Mouse (Mus musculus) midbrain, embryonic 15.5 days (tissue): ENCODE measurements at regions not wholly inside any gene's neighbourhood (a gene's known extent, or its start where the extent isn't known, plus 50 kb on each side); places are given as distances from the start of the nearest gene placed in this dataset.

Experiments
- ATAC-seq: fragments of 200-750 bp; cut with Nextera tagmentation; replicated peaks from 2 replicates; pipeline ENCODE4 v1.8.0; 2017; ENCODE audit warnings: moderate TSS enrichment
- H3K27ac ChIP-seq: fragments of 300-500 bp; sonication (generic); 2 replicates; pipeline ENCODE4 v1.5.1; 2015; ENCODE audit warnings: mild to moderate bottlenecking, inconsistent platforms
- H3K27me3 ChIP-seq: fragments of 300-500 bp; sonication (generic); replicated peaks from 2 replicates; pipeline ENCODE4 v1.6.1; 2015; ENCODE audit warnings: inconsistent platforms
- H3K36me3 ChIP-seq: fragments of 300-500 bp; sonication (generic); replicated peaks from 2 replicates; pipeline ENCODE4 v1.6.1; 2015; ENCODE audit warnings: inconsistent platforms
- H3K4me1 ChIP-seq: fragments of 300-500 bp; sonication (generic); 2 replicates; pipeline ENCODE4 v1.6.1; 2015; ENCODE audit warnings: inconsistent platforms
- H3K4me2 ChIP-seq: fragments of 300-500 bp; sonication (generic); 2 replicates; pipeline ENCODE4 v1.6.1; 2015; ENCODE audit warnings: inconsistent platforms, mild to moderate bottlenecking, moderate library complexity
- H3K4me3 ChIP-seq: fragments of 300-500 bp; sonication (generic); 2 replicates; pipeline ENCODE4 v1.5.1; 2015; ENCODE audit warnings: mild to moderate bottlenecking, inconsistent platforms
- H3K9ac ChIP-seq: fragments of 300-500 bp; sonication (generic); 2 replicates; pipeline ENCODE4 v1.6.1; 2015; ENCODE audit warnings: mild to moderate bottlenecking, inconsistent platforms
- H3K9me3 ChIP-seq: fragments of 300-500 bp; sonication (generic); 2 replicates; pipeline ENCODE4 v1.6.1; 2016; ENCODE audit warnings: inconsistent platforms
- WGBS: fragments of 180-500 bp; shearing (Covaris S2); methylation state at CpG from one replicate; pipeline ENCODE4 v1.1.7; 2015; ENCODE audit warnings: mixed read lengths; 5-methylcytosine and 5-hydroxymethylcytosine counted together

- Histone ChIP-seq H3K4me3 (no peak overlapping the region), H3K4me2 (no peak overlapping the region), H3K4me1 (no peaks in the 10 kb centered on the region), H3K27me3 (no peaks in the 10 kb centered on the region), H3K36me3 (no peaks in the 10 kb centered on the region), H3K9ac (no peak overlapping the region), H3K9me3 (no peaks in the 10 kb centered on the region), H3K27ac (no peak overlapping the region)
- no peak for ATAC-seq
- WGBS, result 87% methylated on average over 2 of the region's 2 CpGs
These were observed 981.1 kb downstream of the Slc22a22 start for GRCm38 (mm10) chr15:56496355-56496754.

- Histone ChIP-seq H3K9ac (no peak overlapping the region), H3K27ac (no peak overlapping the region), H3K4me3 (no peak overlapping the region), H3K27me3 (no peaks in the 10 kb centered on the region), H3K36me3 (no peaks in the 10 kb centered on the region), H3K4me2 (no peak overlapping the region), H3K4me1 (no peaks in the 10 kb centered on the region), H3K9me3 (no peaks in the 10 kb centered on the region)
- ATAC-seq, result no peak
- WGBS, result 76% methylated on average over 3 of the region's 3 CpGs
These were observed 991.5 kb downstream of the Slc22a22 start for GRCm38 (mm10) chr15:56485931-56486330.

- Histone ChIP-seq H3K4me3 (no peak overlapping the region), H3K9ac (no peak overlapping the region), H3K4me2 (no peak overlapping the region), H3K9me3 (no peaks in the 10 kb centered on the region), H3K27me3 (no peaks in the 10 kb centered on the region), H3K27ac (no peak overlapping the region), H3K36me3 (no peaks in the 10 kb centered on the region), H3K4me1 (no peaks in the 10 kb centered on the region)
- ATAC-seq, result no peak
- 88% methylated on average over 3 of the region's 3 CpGs for WGBS
These were observed 992.7 kb downstream of the Slc22a22 start for GRCm38 (mm10) chr15:56484693-56485092.

GRCm38 (mm10) chr15:56479682-56480081, 997.7 kb downstream of the Slc22a22 start:
- H3K27ac ChIP-seq, result no peak overlapping the region
- no peaks in the 10 kb centered on the region for H3K4me1 ChIP-seq
- no peak overlapping the region for H3K4me3 ChIP-seq
- no peaks in the 10 kb centered on the region for H3K27me3 ChIP-seq
- H3K4me2 ChIP-seq, result no peak overlapping the region
- no peaks in the 10 kb centered on the region for H3K36me3 ChIP-seq
- ATAC-seq, result no peak
- H3K9ac ChIP-seq, result no peak overlapping the region
- no peaks in the 10 kb centered on the region for H3K9me3 ChIP-seq

DNA sequence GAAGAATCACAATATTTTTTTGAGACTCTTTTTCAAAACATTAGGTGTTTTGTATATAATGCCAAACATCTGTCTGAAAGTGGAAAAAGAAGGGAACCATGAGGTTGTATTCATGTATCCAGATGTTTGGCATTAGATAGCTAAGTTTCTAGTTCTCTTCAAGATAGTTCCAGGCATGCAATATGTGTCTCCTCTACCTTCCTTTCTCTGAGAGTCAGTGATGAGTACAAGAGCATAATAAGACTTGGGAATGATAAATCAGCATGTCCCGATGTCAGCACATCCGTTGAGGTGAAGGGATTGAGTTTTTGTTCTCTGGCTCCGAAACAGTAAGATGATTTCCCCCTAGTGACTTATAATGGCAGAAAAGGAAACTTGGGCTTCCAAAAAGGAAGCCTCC, 998.4 kb downstream of the Slc22a22 start:
- no peak overlapping the region for H3K9ac ChIP-seq
- no peaks in the 10 kb centered on the region for H3K36me3 ChIP-seq
- no peaks in the 10 kb centered on the region for H3K9me3 ChIP-seq
- no peaks in the 10 kb centered on the region for H3K27me3 ChIP-seq
- no peak overlapping the region for H3K4me3 ChIP-seq
- 87% methylated on average over 3 of the region's 3 CpGs for WGBS
- no peak overlapping the region for H3K27ac ChIP-seq
- ATAC-seq, result no peak
- H3K4me2 ChIP-seq, result no peak overlapping the region
- H3K4me1 ChIP-seq, result no peaks in the 10 kb centered on the region

- no peak overlapping the region for H3K4me3 ChIP-seq
- no peak overlapping the region for H3K27ac ChIP-seq
- no peaks in the 10 kb centered on the region for H3K4me1 ChIP-seq
- no peak overlapping the region for H3K9ac ChIP-seq
- no peak for ATAC-seq
- H3K9me3 ChIP-seq, result no peaks in the 10 kb centered on the region
- 96% methylated on average over 1 of the region's 1 CpGs for WGBS
- no peaks in the 10 kb centered on the region for H3K36me3 ChIP-seq
- H3K4me2 ChIP-seq, result no peak overlapping the region
- no peaks in the 10 kb centered on the region for H3K27me3 ChIP-seq
These were observed 1003.7 kb downstream of the Slc22a22 start for GRCm38 (mm10) chr15:56473679-56474078.

GRCm38 (mm10) chr15:56451881-56452280, 1025.5 kb downstream of the Slc22a22 start:
- 72% methylated on average over 4 of the region's 4 CpGs for WGBS
- Histone ChIP-seq H3K9me3 (no peaks in the 10 kb centered on the region), H3K27ac (no peak overlapping the region), H3K4me2 (no peak overlapping the region), H3K36me3 (no peaks in the 10 kb centered on the region), H3K4me1 (no peaks in the 10 kb centered on the region), H3K9ac (no peak overlapping the region), H3K4me3 (no peak overlapping the region), H3K27me3 (no peaks in the 10 kb centered on the region)
- no peak for ATAC-seq

- Histone ChIP-seq H3K27me3 (no peaks in the 10 kb centered on the region), H3K9me3 (no peaks in the 10 kb centered on the region), H3K27ac (no peak overlapping the region), H3K36me3 (no peaks in the 10 kb centered on the region), H3K4me3 (no peak overlapping the region), H3K4me1 (no peaks in the 10 kb centered on the region), H3K4me2 (no peak overlapping the region), H3K9ac (no peak overlapping the region)
- ATAC-seq, result peak; percentile 62
- WGBS, result 56% methylated on average over 10 of the region's 10 CpGs
These were observed 1029.3 kb downstream of the Slc22a22 start for GRCm38 (mm10) chr15:56448015-56448645.

GRCm38 (mm10) chr15:56440171-56440570, 1037.3 kb downstream of the Slc22a22 start:
- ATAC-seq, result no peak
- Histone ChIP-seq H3K4me1 (no peaks in the 10 kb centered on the region), H3K4me2 (no peak overlapping the region), H3K27me3 (no peaks in the 10 kb centered on the region), H3K9me3 (no peaks in the 10 kb centered on the region), H3K4me3 (no peak overlapping the region), H3K36me3 (no peaks in the 10 kb centered on the region), H3K9ac (no peak overlapping the region), H3K27ac (no peak overlapping the region)
- WGBS, result 88% methylated on average over 4 of the region's 4 CpGs

- 88% methylated on average over 2 of the region's 2 CpGs for WGBS
- H3K4me3 ChIP-seq, result no peak overlapping the region
- H3K27me3 ChIP-seq, result no peaks in the 10 kb centered on the region
- H3K4me2 ChIP-seq, result no peak overlapping the region
- H3K27ac ChIP-seq, result no peak overlapping the region
- no peak for ATAC-seq
- no peaks in the 10 kb centered on the region for H3K36me3 ChIP-seq
- H3K9me3 ChIP-seq, result no peaks in the 10 kb centered on the region
- H3K4me1 ChIP-seq, result no peaks in the 10 kb centered on the region
- H3K9ac ChIP-seq, result no peak overlapping the region
These were observed 1039.1 kb downstream of the Slc22a22 start for GRCm38 (mm10) chr15:56438370-56438769.

DNA sequence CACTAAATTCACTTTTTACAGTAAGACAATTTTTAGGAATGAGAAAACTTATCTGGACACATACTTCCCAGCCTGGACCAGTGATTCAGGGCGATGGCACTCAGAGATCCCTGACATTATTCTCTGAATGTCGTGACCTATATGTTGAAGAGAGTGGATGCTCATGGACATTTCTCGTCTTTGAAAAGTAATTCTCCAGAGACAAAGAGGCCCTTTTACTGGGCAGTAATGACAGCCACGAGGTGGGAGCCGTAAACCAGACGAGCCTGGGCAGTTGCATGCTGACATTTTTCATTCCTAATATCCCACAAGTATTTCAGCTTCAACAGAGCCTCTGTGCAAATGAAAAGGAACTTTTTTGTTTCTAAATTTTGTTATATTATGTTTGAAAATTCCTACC, 1041.3 kb downstream of the Slc22a22 start:
- Histone ChIP-seq H3K27me3 (no peaks in the 10 kb centered on the region), H3K9ac (no peak overlapping the region), H3K4me1 (no peaks in the 10 kb centered on the region), H3K4me3 (no peak overlapping the region), H3K4me2 (no peak overlapping the region), H3K27ac (no peak overlapping the region), H3K36me3 (no peaks in the 10 kb centered on the region), H3K9me3 (no peaks in the 10 kb centered on the region)
- no peak for ATAC-seq
- WGBS, result 76% methylated on average over 6 of the region's 6 CpGs

- no peak for ATAC-seq
- WGBS, result 30% methylated on average over 4 of the region's 4 CpGs
- no peaks in the 10 kb centered on the region for H3K4me1 ChIP-seq
- no peak overlapping the region for H3K4me2 ChIP-seq
- no peaks in the 10 kb centered on the region for H3K9me3 ChIP-seq
- H3K27me3 ChIP-seq, result no peaks in the 10 kb centered on the region
- H3K9ac ChIP-seq, result no peak overlapping the region
- no peak overlapping the region for H3K4me3 ChIP-seq
- H3K36me3 ChIP-seq, result no peaks in the 10 kb centered on the region
- H3K27ac ChIP-seq, result no peak overlapping the region
These were observed 1051.4 kb downstream of the Slc22a22 start for GRCm38 (mm10) chr15:56425986-56426385.

- no peak overlapping the region for H3K9ac ChIP-seq
- no peaks in the 10 kb centered on the region for H3K9me3 ChIP-seq
- no peaks in the 10 kb centered on the region for H3K36me3 ChIP-seq
- H3K27me3 ChIP-seq, result no peaks in the 10 kb centered on the region
- WGBS, result 41% methylated on average over 1 of the region's 1 CpGs
- H3K27ac ChIP-seq, result no peak overlapping the region
- H3K4me2 ChIP-seq, result no peak overlapping the region
- H3K4me3 ChIP-seq, result no peak overlapping the region
- H3K4me1 ChIP-seq, result no peaks in the 10 kb centered on the region
- no peak for ATAC-seq
These were observed 1056.7 kb downstream of the Slc22a22 start for GRCm38 (mm10) chr15:56420681-56421080.
